Mouse (Mus musculus) G1E (cell line): Measurements from ENCODE around the gene 4930415O20Rik.

Experiments used
- CTCF ChIP-seq: IDR thresholded peaks from 2 replicates; pipeline ENCODE4 v1.5.1; 2012; ENCODE audit warnings: low read depth, low read length, inconsistent platforms, mixed read lengths
- GATA1 ChIP-seq: IDR thresholded peaks from 2 replicates; pipeline ENCODE4 v1.6.1; 2012; ENCODE audit warnings: borderline replicate concordance, low read length, inconsistent platforms, mixed read lengths
- GATA2 ChIP-seq: IDR thresholded peaks from 2 replicates; pipeline ENCODE4 v1.6.1; 2012; ENCODE audit warnings: low read depth, low read length, inconsistent platforms, borderline replicate concordance
- POLR2AphosphoS5 ChIP-seq: IDR thresholded peaks from 2 replicates; pipeline ENCODE4 v1.6.1; 2012; ENCODE audit warnings: low read depth, low read length, inconsistent platforms; ENCODE audit not compliant: insufficient replicate concordance
- TAL1 ChIP-seq: conservative IDR thresholded peaks from 2 replicates; pipeline ENCODE4 v1.6.1; 2012; ENCODE audit warnings: low read depth, low read length, inconsistent platforms, mixed read lengths

GRCm38 (mm10) chr15:98622721-98623120 is 51.9 kb downstream of the 4930415O20Rik start:
- no peak for TF ChIP-seq CTCF
- TF ChIP-seq GATA1, result no peak
- TF ChIP-seq POLR2AphosphoS5, result no peak
- TF ChIP-seq TAL1, result no peak
- TF ChIP-seq GATA2, result no peak
